Mouse (Mus musculus) heart, embryonic 15.5 days (tissue): ENCODE measurements at regions not wholly inside any gene's neighbourhood (a gene's known extent, or its start where the extent isn't known, plus 50 kb on each side); places are given as distances from the start of the nearest gene placed in this dataset.

Experiments
- ATAC-seq: fragments of 200-750 bp; cut with Nextera tagmentation; replicated peaks from 2 replicates; pipeline ENCODE4 v1.8.0; 2017; ENCODE audit warnings: low read depth, moderate TSS enrichment; ENCODE audit not compliant: insufficient number of reproducible peaks, insufficient read depth, low FRiP score
- H3K27ac ChIP-seq: fragments of 300-500 bp; sonication (generic); 2 replicates; pipeline ENCODE4 v1.5.1; 2015; ENCODE audit warnings: mild to moderate bottlenecking, inconsistent platforms
- H3K27me3 ChIP-seq: fragments of 300-500 bp; sonication (generic); 2 replicates; pipeline ENCODE4 v1.6.1; 2015; ENCODE audit warnings: inconsistent platforms
- H3K36me3 ChIP-seq: fragments of 300-500 bp; sonication (generic); 2 replicates; pipeline ENCODE4 v1.6.1; 2015; ENCODE audit warnings: mild to moderate bottlenecking, inconsistent platforms
- H3K4me1 ChIP-seq: fragments of 300-500 bp; sonication (generic); replicated peaks from 2 replicates; pipeline ENCODE4 v1.6.1; 2015; ENCODE audit warnings: inconsistent platforms
- H3K4me2 ChIP-seq: fragments of 300-500 bp; sonication (generic); 2 replicates; pipeline ENCODE4 v1.6.1; 2015; ENCODE audit warnings: inconsistent platforms, mild to moderate bottlenecking, moderate library complexity
- H3K4me3 ChIP-seq: fragments of 300-500 bp; sonication (generic); 2 replicates; pipeline ENCODE4 v1.5.1; 2015; ENCODE audit warnings: mild to moderate bottlenecking, inconsistent platforms
- H3K9ac ChIP-seq: fragments of 300-500 bp; sonication (generic); 2 replicates; pipeline ENCODE4 v1.6.1; 2015; ENCODE audit warnings: mild to moderate bottlenecking, inconsistent platforms
- H3K9me3 ChIP-seq: fragments of 300-500 bp; sonication (generic); replicated peaks from 2 replicates; pipeline ENCODE4 v1.6.1; 2016; ENCODE audit warnings: inconsistent platforms
- WGBS: fragments of 180-500 bp; shearing (Covaris S2); methylation state at CpG from one replicate; pipeline ENCODE4 v1.1.7; 2015; ENCODE audit warnings: mixed read lengths; 5-methylcytosine and 5-hydroxymethylcytosine counted together

- Histone ChIP-seq H3K27ac (no peak overlapping the region), H3K9me3 (no peaks in the 10 kb centered on the region), H3K4me1 (0 out of 2 replicates have a peak, but pooled peaks cover 2% of the 10 kb centered on the region), H3K36me3 (no peaks in the 10 kb centered on the region), H3K27me3 (no peaks in the 10 kb centered on the region; the same call in 1 of the 2 replicates), H3K9ac (no peak overlapping the region), H3K4me3 (no peak overlapping the region), H3K4me2 (no peak overlapping the region)
- 39% methylated on average over 6 of the region's 6 CpGs for WGBS
- no peak for ATAC-seq
These were observed 83.1 kb downstream of the Stk35 start for GRCm38 (mm10) chr2:129883417-129883816.

- Histone ChIP-seq H3K36me3 (no peaks in the 10 kb centered on the region), H3K4me1 (0 out of 2 replicates have a peak, but pooled peaks cover 2% of the 10 kb centered on the region), H3K9me3 (no peaks in the 10 kb centered on the region), H3K27me3 (no peaks in the 10 kb centered on the region; the same call in 1 of the 2 replicates), H3K27ac (no peak overlapping the region), H3K4me2 (no peak overlapping the region), H3K9ac (no peak overlapping the region), H3K4me3 (no peak overlapping the region)
- WGBS: 88% methylated on average over 3 of the region's 3 CpGs
- no peak for ATAC-seq
These were observed 84.0 kb downstream of the Stk35 start for GRCm38 (mm10) chr2:129884316-129884715.

- 0 out of 2 replicates have a peak, but pooled peaks cover 2% of the 10 kb centered on the region for H3K4me1 ChIP-seq
- H3K4me3 ChIP-seq: no peak overlapping the region
- H3K4me2 ChIP-seq: no peak overlapping the region
- no peaks in the 10 kb centered on the region for H3K9me3 ChIP-seq
- no peak overlapping the region for H3K9ac ChIP-seq
- H3K27me3 ChIP-seq: no peaks in the 10 kb centered on the region
- no peak for ATAC-seq
- no peaks in the 10 kb centered on the region for H3K36me3 ChIP-seq
- 85% methylated on average over 7 of the region's 7 CpGs for WGBS
- H3K27ac ChIP-seq: no peak overlapping the region
These were observed 85.2 kb downstream of the Stk35 start for GRCm38 (mm10) chr2:129885536-129885935.

- 48% methylated on average over 7 of the region's 7 CpGs for WGBS
- H3K9ac ChIP-seq: no peak overlapping the region
- no peaks in the 10 kb centered on the region for H3K9me3 ChIP-seq
- peaks cover 14% of the 10 kb centered on the region for H3K4me1 ChIP-seq
- H3K36me3 ChIP-seq: no peaks in the 10 kb centered on the region
- H3K27ac ChIP-seq: no peak overlapping the region
- no peak overlapping the region for H3K4me3 ChIP-seq
- no peak overlapping the region for H3K4me2 ChIP-seq
- H3K27me3 ChIP-seq: no peaks in the 10 kb centered on the region
- no peak for ATAC-seq
These were observed 92.9 kb downstream of the Stk35 start for GRCm38 (mm10) chr2:129893231-129893630.

GRCm38 (mm10) chr2:129893832-129894231, 93.5 kb downstream of the Stk35 start:
- 79% methylated on average over 5 of the region's 5 CpGs for WGBS
- no peak overlapping the region for H3K27ac ChIP-seq
- H3K4me1 ChIP-seq: peaks cover 14% of the 10 kb centered on the region
- no peaks in the 10 kb centered on the region for H3K36me3 ChIP-seq
- no peaks in the 10 kb centered on the region for H3K27me3 ChIP-seq
- H3K4me2 ChIP-seq: no peak overlapping the region
- ATAC-seq: no peak
- no peaks in the 10 kb centered on the region for H3K9me3 ChIP-seq
- no peak overlapping the region for H3K9ac ChIP-seq
- H3K4me3 ChIP-seq: no peak overlapping the region

- H3K9ac ChIP-seq: no peak overlapping the region
- ATAC-seq: no peak
- no peak overlapping the region for H3K27ac ChIP-seq
- no peaks in the 10 kb centered on the region for H3K36me3 ChIP-seq
- H3K9me3 ChIP-seq: no peaks in the 10 kb centered on the region
- 81% methylated on average over 8 of the region's 8 CpGs for WGBS
- H3K4me3 ChIP-seq: no peak overlapping the region
- no peaks in the 10 kb centered on the region for H3K27me3 ChIP-seq
- no peak overlapping the region for H3K4me2 ChIP-seq
- H3K4me1 ChIP-seq: peaks cover 14% of the 10 kb centered on the region
These were observed 94.6 kb downstream of the Stk35 start for GRCm38 (mm10) chr2:129894906-129895305.

DNA sequence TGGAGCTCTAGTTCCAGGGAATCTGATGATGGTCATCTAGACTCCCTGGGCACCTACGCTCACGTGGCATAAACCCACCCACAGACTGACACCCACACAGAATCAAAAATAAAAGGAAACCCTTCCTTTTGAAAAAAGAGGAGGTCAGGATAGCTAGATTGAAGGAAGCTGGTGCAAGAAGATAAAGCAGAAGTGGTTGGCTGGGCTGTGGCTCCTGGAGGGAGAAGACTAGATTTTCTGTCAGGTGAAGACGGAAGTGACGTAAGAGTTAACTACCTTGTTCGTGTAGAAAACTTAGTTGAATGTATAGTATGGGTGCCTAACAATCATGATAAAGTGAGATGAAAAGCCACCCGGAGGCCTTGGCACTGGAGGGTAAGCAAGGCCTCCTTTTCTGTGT, 95.1 kb downstream of the Stk35 start:
- Histone ChIP-seq H3K9me3 (no peaks in the 10 kb centered on the region), H3K27me3 (no peaks in the 10 kb centered on the region), H3K4me1 (peaks cover 14% of the 10 kb centered on the region), H3K27ac (no peak overlapping the region), H3K36me3 (no peaks in the 10 kb centered on the region), H3K9ac (no peak overlapping the region), H3K4me2 (no peak overlapping the region), H3K4me3 (no peak overlapping the region)
- 84% methylated on average over 6 of the region's 6 CpGs for WGBS
- ATAC-seq: no peak

GRCm38 (mm10) chr2:129896696-129897095, 96.4 kb downstream of the Stk35 start:
- Histone ChIP-seq H3K9ac (no peak overlapping the region), H3K4me3 (no peak overlapping the region), H3K36me3 (no peaks in the 10 kb centered on the region), H3K4me2 (no peak overlapping the region), H3K4me1 (peaks cover 14% of the 10 kb centered on the region), H3K27ac (no peak overlapping the region), H3K27me3 (no peaks in the 10 kb centered on the region), H3K9me3 (no peaks in the 10 kb centered on the region)
- 60% methylated on average over 4 of the region's 4 CpGs for WGBS
- no peak for ATAC-seq

DNA sequence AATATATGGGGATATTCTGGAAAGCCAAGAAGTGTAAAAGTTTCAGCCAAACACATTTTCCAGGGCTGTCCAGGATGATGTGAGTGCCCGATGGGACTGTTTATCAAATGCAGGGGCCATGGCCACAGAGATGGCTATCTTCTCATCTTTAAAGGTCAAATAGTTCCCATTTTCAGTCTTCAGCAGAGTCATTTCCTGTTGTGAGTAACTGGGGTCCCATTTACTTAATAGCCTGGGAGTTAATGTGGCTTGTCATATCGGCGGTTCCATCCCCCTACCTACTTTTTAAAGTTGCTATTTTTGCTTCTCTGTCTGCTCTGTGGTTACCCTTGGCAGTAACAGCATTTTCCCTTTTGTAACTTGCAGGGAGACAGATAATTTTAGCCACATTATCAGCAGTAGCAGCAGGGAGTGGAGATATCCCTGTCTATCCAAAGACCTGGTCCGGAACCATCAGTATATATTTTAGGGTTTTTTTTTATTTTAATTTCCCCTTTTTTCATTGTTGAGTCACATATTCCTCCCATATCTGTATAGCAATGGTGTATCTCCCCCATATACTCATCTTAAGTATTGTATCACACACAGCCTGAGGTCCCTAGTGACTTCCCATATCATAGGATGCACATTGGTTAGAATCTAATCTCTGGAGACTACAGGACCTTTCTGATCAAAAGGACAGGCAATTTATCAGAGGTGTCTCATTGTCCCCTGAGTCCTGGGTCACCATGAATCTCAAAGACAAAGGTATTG, 103.2 kb downstream of the Stk35 start:
- Histone ChIP-seq H3K27me3 (peaks cover 1% of the 10 kb centered on the region; the same call in 1 of the 2 replicates), H3K4me1 (peaks cover 18% of the 10 kb centered on the region), H3K9ac (no peak overlapping the region), H3K27ac (peak overlapping the region; percentile 71), H3K4me2 (peak overlapping the region; percentile 39), H3K36me3 (no peaks in the 10 kb centered on the region), H3K9me3 (no peaks in the 10 kb centered on the region), H3K4me3 (no peak overlapping the region)
- WGBS: 13% methylated on average over 4 of the region's 4 CpGs
- ATAC-seq: no peak

DNA sequence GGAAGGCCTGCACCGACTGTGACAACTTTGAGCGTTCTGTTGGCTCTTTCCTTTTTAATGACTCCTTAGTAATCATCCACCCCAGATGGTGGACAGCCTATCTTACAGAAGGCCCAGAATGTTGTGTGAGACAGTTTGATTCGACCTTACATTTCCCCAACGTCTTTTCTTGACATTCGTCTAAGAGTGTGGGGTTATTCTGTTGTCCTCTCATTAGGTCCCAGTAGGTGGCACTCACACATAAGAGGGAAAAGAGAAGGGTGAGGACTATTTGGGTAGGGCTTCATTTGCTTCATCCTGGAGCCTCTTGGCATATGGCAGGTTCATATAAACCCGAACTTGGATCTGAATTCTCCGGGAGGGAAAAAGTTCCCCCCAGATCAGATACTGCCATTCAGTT, 104.4 kb downstream of the Stk35 start:
- peaks cover 24% of the 10 kb centered on the region for H3K4me1 ChIP-seq
- H3K27me3 ChIP-seq: peaks cover 3% of the 10 kb centered on the region; the same call in 1 of the 2 replicates
- H3K4me2 ChIP-seq: no peak overlapping the region
- no peak overlapping the region for H3K4me3 ChIP-seq
- no peak for ATAC-seq
- H3K27ac ChIP-seq: peak overlapping the region; percentile 18; the same call in 1 of the 2 replicates
- no peak overlapping the region for H3K9ac ChIP-seq
- H3K9me3 ChIP-seq: no peaks in the 10 kb centered on the region
- no peaks in the 10 kb centered on the region for H3K36me3 ChIP-seq
- WGBS: 35% methylated on average over 7 of the region's 7 CpGs

- no peaks in the 10 kb centered on the region for H3K9me3 ChIP-seq
- H3K36me3 ChIP-seq: no peaks in the 10 kb centered on the region
- H3K4me2 ChIP-seq: peak overlapping the region; percentile 58
- peaks cover 3% of the 10 kb centered on the region; the same call in 1 of the 2 replicates for H3K27me3 ChIP-seq
- H3K27ac ChIP-seq: no peak overlapping the region
- peaks cover 9% of the 10 kb centered on the region for H3K4me1 ChIP-seq
- H3K9ac ChIP-seq: no peak overlapping the region
- peak overlapping the region; percentile 29 for H3K4me3 ChIP-seq
- 0 out of 2 replicates have a peak, but pooled peaks have one; percentile 31 for ATAC-seq
- 4% methylated on average over 28 of the region's 28 CpGs for WGBS
These were observed 103.3 kb upstream of the Tgm3 start for GRCm38 (mm10) chr2:129908701-129909425.
